Mouse (Mus musculus) stomach, postnatal 0 days (tissue): ENCODE measurements at regions not wholly inside any gene's neighbourhood (a gene's known extent, or its start where the extent isn't known, plus 50 kb on each side); places are given as distances from the start of the nearest gene placed in this dataset.

Source experiments
- CTCF ChIP-seq: IDR thresholded peaks from 2 replicates; pipeline ENCODE4 v1.5.1; 2016; ENCODE audit warnings: antibody characterized with exemption, low read depth, mild to moderate bottlenecking, moderate library complexity
- EP300 ChIP-seq: optimal IDR thresholded peaks from 2 replicates; pipeline ENCODE3; 2016; ENCODE audit warnings: antibody characterized with exemption

DNA sequence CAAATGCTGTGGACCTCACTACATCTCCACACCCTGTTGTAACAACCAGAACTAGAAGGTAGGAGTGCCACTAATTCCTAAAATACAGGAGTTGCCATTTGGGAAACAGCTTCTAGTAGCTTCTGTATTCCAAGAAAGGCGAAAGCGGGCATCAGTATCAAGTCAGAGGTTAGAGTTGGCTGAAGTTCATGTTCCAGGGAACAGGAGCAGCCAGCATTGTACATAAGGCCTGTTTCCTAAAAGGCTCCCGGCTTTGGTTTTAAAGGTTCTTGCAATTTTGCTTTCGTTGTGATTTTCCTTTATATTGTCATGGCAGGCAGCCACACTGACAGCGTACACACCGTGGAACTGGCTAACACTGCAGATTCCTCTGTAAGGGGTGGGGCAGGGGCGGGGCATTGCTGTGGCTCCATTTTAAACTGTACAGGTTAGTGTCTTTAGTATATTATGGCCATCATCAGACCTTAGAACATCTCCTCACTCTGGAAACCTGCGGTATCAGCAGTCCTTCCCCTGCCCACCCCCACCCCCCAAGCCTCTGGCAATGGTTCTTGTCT is 67.8 kb upstream of the Dapk1 start:
- TF ChIP-seq CTCF (no peak), EP300 (no peak)
